Mouse (Mus musculus) ovary, postnatal 10 days (tissue): Measurements from ENCODE around the gene Capza1.
A peak's percentile ranks its signal among the peaks of the same experiment; 100 is the strongest.
"Not testable (repeated sequence)": the region's sequence is repeated elsewhere in the genome, so short reads cannot be mapped to it uniquely, and the experiment has no call there.

Experiments
- DNase-seq: peaks from one replicate; pipeline ENCODE4 v3.0.0; 2022; ENCODE audit warnings: low spot score

The Capza1 gene

DNA sequence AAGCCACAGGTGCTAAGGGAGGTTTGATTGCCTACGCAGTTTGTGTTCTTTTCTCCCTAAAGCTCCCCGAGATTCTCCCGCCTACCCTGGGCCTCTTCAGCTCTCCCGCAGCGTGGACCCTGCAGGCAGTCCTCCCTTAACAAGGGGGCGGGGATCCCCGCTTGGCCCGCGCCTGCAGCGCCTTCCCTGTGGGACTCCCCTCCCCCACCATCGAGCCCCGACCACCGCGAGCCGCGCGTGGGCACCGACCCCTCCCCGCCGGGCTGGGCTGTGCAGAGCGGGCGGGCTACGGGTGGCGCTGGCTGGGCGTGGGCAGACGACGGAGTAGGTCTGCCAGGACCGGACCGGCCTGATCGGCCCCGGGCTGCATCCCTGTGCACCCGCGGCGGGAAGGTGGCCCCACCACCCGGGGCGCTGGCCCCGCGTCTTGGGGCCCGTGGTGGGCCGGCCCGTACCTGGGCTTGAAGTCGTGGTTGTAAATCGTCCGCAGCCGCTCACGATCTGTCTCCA is 46.8 kb downstream of the Capza1 start:
- peak; percentile 52 for DNase-seq

DNA sequence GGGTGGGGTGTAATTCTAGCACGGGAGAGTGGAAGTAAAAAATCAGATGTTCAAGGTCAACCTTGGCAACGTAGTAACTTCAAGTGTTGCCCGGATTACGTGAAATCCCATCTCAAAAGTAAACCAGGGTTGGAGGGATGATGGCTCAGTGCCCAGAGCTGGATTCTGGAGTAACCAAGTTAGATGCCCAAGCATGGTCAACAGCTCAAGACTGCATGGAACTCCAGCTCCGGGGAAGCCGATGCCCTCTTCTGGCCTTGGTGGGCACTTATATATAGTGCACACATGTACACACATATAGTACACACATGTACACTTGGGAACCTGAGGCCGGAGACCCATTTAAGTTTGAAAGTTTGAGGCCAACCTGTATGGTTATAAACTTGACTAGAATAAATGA is 48.2 kb downstream of the Capza1 start:
- no peak for DNase-seq

DNA sequence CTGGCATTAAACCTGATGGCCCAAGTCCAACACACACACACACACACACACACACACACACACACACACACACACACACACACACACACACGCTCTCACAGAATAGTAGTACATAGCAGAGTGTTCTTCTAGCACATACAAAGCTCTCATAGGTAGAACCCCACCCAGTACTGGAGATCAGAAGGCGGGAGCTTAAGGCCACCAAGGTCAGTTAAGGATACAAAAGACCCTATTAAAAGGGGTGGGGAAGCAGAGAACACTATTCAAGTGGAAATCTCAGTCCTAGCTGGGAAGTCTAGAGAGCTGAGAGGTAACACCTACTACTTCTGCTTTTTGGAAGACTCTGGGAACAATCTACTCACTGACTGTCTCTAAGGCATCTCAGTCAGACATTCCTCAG is 49.0 kb downstream of the Capza1 start:
- no peak for DNase-seq

DNA sequence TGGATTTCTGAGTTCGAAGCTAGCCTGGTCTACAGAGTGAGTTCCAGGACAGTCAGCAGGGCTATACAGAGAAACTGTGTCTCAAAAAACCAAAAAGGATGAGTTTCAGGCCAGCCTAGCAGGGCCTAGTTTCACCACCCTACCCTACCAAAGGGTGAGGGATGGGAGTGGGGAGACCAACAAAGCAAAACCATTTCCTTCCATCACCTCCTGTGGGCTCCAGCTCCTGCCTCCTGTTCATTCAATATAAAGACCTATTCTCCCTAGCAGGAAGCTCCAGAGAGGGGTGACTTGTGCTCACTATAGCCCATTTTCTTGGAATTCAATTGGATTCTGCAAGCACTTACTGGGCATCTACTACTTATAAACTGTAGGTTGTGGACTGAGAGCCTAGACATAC is 49.6 kb downstream of the Capza1 start:
- DNase-seq: no peak

DNA sequence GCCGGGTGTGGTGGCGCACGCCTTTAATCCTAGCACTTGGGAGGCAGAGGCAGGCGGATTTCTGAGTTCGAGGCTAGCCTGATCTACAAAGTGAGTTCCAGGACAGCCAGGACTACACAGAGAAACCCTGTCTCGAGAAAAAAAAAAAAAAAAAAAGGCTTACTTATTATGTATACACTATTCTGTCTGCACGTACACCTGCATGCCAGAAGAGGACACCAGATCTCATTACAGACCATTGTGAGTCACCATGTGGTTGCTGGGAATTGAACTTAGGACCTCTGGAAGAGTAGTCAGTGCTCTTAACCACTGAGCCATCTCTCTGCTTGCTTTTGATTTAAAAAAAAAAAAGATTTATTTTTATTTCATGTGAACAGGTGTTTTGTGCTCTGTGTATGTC is 51.1 kb downstream of the Capza1 start:
- not testable (repeated sequence) for DNase-seq

DNA sequence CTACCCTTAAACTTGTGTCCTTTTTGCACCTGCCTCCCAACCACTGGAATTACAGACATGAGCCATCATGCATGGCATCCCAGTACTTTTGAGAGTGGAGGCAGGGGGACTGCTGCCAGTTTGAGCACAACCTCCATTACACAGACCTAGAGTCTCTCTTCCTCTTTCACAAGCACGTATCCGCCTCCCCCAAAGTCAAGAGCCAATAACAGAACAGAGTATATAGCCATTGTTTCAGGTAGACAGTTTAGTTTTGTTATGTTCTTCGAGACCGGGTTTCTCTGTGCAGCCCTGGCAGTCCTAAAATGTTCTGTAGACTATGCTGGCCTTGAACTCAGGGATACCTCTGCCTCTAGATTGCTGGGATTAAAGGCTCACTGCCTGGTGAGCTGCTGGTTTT is 52.1 kb downstream of the Capza1 start:
- no peak for DNase-seq

DNA sequence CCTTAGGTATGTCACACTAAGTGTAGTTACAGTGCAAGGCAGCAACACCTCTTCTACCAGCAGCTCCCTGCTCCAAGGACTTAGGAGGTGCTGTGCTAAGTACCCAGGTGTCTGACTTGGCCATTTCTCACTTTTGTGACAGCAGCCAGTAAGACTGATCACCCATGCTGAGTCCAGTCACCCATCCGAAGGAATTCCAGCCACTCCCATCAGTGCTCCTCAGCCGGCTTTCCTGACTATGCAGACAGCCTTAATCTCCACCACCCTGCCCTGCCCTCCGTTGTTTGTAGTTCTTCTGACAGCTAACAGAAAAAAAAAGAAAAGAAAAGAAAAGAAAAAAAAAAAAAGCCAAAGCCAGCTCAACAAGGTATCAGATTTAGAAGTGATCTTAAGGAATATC is 52.6 kb downstream of the Capza1 start:
- no peak for DNase-seq

DNA sequence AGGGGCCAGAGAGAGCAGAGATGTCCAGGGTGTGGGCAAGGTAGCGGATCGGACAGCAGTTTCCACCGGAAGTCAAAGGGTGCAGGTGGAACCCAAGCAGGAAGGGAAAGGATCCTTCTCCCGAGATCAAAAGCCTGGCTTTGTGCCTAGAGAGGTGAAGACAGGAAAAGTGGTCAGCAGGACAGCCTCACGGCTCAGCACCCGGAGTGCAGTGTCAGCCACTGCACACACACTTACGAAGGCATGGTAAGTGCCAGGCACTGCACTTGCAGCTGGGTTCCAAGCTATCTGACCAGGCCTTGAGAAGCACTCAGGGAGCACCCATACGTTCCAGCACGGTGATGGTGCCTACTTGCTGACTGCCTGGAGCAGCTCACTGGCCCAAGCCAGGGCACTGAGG is 58.8 kb downstream of the Capza1 start:
- DNase-seq: no peak

DNA sequence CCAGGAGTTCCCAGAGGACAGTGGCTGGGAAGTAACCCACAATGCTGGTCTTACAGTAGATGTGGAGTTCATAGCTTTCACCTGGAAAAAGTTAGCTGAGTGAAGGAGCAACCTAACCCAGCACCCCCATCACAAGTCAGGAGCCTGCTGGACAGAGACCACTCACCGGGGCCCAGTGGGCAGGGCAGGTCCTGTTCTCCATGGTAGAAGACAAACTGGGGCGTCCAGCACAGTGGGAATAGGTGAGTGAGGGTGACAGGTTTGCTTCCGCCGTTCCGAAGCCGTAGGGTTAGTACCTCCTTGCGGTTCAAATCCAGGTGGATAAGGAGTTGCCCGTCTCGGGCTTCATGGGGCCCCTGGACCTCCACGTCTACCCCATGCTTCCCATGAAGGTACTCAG is 60.0 kb downstream of the Capza1 start:
- DNase-seq: no peak

DNA sequence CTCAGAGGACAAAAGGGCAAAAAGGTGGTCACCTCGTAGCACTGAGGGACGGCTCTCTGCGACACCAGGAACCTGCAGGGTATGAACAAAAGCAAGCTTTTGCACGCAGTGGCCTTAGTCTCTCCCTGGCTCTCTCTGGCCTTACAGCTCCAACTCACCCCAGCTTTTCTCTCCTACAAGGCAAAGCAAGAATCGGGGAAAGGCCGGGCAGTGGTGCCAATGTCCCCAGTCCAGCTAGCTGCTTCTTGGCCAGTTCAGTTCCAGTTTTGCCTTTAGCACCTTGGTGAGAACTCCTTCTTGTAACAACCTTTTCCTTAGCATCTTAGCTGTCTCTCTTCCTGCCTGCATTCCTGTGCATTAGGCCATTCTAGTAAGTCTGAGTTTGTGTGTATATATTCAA is 62.8 kb downstream of the Capza1 start:
- no peak for DNase-seq

DNA sequence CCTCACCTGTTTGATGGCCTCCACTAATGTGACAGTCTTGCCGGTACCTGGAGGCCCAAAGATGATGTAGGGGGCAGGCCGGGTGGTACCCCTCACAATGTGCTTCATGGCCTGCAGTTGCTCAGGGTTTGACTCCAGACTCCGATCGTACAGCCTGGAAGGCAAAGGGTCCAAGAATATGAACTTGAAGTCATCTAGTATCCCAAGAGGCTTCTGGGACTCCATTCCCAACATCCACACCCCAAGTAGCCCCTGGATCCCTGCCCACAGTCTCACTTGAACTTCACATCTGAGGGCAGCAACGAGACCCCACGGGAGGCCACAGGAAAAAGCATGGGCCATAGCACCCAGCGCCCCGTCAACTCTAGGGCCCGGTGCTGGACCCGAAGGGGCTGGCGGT is 63.6 kb downstream of the Capza1 start:
- no peak for DNase-seq

DNA sequence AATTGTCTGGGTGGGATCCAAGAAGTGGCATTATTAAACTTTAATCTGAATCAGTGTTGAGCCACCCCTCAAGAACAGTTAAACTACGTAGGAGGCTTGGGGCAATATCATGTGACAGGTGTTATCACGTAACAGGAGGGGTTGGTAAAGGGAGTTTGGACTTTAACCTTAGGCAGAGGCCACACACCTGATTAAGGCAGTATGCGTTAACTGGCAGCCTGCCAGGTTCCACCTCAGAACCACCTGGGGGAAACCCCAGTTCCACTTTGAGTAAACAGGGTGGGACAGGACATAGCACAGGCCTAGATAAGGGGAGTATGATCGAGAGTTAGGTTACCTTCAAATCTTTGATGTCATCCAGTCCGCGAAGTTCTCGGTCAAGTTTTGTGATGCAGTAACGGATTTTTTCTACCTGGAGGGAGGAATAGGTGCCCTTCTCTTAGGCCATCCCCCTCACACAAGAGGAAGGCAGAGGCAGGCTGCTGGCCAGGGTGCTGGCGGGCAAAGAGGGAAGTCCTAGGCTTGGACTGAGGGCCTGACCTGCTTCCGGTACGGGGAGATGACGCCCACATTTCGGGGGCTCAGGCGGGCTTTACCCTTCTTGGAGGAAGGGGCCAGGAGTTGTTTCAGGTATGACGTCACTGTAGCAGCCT is 67.7 kb downstream of the Capza1 start:
- no peak for DNase-seq

DNA sequence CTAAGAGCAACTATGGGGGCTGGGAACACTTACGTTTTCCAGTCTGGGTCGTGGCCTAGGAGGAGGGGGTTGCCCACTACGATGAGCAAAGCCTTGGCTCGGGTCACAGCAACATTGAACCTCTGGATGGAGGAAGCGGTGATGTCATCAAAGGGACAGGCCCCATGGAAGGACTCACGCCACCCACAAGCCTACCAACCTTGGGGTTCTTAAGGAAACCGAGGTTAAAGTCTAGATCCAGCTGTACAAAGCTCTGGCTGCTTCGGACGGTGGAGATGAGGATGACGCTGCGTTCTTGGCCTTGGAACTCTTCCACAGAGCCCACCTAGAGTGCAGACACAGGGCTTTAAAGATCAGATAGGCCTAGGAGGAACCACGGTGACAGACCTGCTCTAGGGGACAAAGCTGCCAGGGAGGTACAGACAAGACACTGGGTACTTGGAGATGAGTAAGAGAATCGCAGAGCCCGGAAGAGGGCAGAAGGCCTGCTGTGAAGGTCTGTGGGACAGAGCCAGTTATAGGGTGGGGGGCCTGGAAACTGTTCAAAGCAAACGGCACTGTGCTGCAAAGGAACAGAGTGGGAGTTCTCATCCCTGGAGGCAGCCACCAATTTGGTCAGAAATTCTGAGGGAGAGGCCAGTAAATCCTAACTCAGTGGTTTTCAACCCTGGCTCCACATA is 68.5 kb downstream of the Capza1 start:
- DNase-seq: no peak

DNA sequence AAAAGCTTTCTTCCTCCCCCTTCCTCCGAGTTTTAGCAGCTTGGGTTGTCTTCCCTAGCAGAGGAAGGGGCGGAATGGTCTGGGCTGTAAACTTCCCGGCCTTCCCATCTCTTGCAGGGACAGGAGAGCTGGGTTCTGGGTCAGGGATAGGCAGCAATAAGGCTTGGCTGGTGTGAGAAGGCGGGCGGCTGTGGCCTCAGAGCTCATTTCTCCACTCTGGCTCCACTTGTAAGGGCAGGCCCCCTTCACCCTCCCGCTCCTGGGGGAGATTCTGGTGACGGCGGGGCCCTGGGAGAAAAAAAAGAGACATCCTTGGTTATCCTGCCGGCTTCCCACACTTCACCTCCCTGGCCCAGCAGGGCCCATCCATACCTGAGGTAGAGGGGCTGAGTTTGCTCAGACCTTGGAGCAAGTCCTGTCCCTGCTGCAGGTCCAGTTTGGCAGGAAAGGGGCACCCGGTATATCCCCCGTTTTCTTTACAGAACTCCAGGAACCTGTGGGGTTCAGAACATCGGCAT is 69.3 kb downstream of the Capza1 start:
- DNase-seq: no peak

DNA sequence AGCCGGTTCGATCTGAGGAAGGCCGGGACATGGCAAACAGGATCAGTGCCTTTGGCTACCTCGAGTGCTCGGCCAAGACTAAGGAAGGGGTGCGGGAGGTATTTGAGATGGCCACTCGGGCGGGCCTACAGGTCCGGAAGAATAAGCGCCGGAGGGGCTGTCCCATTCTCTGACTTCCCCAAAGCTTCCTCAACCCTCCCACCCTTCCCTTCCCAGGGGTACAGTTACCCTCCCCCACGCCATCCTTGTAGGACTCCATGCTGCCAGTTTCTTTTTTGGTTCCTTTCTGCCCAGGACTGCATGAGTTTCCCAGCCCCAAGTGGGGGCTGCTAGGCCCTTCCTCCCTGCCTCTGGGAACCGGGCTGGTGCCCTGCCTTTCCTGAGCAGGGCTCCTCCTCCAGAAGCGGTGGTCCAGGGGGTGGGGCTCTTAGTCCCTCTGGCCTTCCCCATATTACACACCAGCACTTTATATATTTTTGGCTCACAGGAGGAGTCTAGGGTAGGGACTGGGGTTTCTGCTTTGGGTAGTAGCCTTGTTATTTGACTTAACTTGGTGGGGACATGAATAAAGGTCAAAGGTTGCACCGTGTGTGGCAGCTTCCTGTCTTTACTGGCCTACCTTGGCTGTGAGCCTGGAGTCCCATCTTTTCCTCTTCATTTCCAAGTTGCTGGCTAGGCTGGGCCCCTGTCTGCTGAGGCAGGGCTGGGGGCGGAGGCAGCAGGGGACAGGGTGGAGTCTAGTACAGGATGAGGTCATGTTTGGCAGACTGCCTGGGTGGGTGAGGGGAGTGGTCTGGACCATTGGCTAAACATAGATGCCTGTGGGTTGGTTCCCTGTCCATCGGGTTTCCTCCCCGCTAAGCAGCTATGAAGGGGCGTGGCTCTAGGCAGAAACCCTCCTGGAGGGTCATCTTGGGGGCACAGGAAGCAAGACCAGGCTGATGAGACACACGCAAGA is 70.2 kb downstream of the Capza1 start:
- peak; percentile 82 for DNase-seq

DNA sequence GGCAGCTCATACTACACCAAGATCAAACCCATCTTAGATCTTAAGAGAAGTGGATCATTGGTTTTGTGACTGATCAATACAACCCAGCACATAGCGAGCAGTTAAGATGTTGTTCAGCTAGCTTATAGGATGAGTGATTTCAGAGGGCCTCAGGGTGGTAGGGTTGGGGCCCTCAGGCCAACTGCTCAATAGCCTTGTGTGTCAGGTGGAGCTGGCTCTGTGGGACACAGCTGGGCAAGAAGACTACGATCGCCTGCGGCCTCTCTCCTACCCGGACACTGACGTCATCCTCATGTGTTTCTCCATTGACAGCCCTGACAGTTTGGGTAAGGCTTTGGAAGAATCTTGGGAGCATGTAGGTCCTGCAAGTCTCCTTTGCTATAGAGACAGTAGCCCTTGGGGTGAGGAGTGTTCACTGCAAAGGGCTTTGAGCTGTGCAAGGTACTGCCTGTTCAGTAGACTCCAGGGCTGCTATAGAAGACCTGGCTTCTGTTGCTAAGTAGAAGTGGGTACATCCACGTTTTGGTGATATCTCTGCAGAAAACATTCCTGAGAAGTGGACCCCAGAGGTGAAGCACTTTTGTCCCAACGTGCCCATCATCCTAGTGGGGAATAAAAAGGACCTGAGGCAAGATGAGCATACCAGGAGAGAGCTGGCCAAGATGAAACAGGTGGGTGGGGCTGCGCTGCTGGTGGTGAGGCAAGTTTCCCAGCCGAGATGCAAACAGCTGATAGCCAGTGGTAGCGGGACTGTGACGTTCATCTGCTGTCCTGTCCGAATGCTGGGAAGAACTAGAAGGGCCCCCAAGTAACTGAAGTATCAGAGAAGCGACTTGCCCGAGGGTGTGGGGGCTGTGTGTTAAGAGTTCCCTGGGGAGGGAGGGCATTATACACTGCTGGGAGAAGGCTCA is 71.7 kb downstream of the Capza1 start:
- DNase-seq: no peak

DNA sequence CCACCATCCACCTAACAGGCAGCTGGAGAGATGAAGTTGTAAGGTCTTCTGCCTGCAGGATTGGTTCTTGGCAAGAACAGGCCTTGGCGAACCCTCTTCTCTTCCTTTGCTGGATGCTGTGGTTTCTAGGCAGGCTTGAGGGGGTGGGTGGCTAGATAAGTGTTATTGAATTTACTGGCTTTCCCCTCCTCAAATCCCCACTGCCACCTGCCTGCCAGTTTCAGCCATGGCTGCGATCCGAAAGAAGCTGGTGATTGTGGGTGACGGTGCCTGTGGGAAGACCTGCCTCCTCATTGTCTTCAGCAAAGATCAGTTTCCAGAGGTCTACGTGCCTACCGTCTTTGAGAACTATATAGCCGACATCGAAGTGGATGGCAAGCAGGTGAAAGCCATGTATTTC is 72.6 kb downstream of the Capza1 start:
- DNase-seq: no peak

DNA sequence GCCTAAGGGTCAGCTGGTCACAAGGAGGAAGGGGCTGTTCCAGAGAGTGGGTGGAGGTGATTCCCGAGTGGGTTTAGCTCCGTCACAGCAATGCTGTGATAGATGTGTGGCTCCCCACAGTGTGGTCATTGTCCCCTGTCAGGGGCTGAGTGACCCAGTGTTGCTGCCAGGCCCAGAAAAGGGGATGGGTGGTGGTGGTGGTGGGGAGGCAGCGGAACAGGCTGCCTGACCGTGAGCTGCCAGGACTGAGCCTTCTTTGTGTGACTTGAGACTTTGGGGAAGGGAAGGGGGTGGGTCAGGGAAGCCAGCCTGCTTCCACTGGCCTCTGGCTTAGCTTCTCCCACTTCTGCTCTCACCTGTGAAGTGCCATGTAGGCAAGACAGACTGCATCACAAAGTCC is 73.3 kb downstream of the Capza1 start:
- no peak for DNase-seq

DNA sequence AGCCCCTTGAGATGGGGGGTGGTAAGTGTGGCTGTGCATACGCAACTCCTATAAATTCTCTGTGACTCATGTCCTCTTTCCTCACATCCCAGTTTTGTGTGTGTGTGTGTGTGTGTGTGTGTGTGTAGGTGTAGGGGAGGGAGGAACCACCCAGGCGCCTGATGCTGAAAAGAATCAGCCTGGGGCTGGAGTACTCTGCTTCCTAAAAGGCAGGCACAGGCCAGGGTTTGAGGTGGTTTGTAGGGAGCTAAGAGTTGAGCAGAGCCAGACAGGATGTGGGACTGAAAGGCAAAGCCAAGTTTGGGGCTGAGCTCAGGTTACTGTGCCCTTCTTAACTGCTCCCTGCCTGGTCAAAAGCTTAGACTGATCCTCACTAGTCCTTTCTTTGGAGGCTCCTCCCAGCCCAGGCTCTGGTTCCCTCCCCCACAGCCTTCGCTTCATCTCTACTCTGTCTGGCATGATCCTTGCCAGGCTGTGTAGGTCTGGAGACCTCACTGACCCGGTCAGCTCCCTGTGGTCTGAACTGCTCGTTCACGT is 73.8 kb downstream of the Capza1 start:
- DNase-seq: no peak

DNA sequence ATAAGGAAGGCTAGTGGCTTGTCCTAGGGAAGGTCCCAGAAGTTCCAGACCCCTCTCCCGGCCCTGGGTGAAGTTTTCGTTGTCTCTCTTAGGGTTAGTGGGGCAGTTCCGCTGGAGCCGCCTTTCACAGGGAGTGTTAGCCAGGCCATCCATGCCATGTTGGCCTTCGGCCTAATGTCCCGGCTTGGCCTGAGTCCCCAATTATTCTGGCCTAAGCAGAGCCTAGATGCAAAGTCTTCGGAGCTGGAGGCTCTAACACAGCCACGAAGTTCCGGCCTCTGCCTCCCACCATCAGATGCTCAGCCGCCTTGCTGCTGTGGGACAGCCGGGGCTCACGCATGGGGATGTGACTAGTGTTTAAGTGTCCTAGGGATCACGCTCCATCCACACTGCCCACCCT is 74.5 kb downstream of the Capza1 start:
- no peak for DNase-seq

DNA sequence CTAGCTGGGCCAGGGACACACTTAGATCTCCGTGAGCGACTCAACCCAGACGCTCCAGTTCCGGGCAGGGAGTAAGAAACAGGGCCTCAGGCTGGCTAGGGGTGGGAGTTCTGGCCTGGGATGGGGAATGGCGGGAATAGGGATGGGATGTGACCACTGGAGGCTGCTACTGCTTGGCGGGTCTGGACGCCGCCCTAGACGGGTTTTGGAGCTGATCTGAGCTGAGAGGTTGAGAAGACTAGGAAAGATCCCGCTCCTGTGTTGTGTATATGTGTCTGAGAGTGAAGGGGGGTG is 75.0 kb downstream of the Capza1 start:
- no peak for DNase-seq
